Mouse (Mus musculus) telencephalon, adult 2 months (tissue): ENCODE measurements at regions not wholly inside any gene's neighbourhood (a gene's known extent, or its start where the extent isn't known, plus 50 kb on each side); places are given as distances from the start of the nearest gene placed in this dataset.
A peak's percentile ranks its signal among the peaks of the same experiment; 100 is the strongest.
"Not testable (repeated sequence)": the region's sequence is repeated elsewhere in the genome, so short reads cannot be mapped to it uniquely, and the experiment has no call there.

ENCODE experiments used
- DNase-seq: peaks from one replicate; pipeline ENCODE4 v3.0.0-alpha.2; 2011; ENCODE audit warnings: low read depth, low spot score

GRCm38 (mm10) chr4:81519151-81519550 lies 76.5 kb upstream of the Mpdz start:
- DNase-seq: not testable (repeated sequence)

GRCm38 (mm10) chr4:81514547-81514946 lies 71.9 kb upstream of the Mpdz start:
- no peak for DNase-seq

- DNase-seq: no peak
These were observed 69.8 kb upstream of the Mpdz start for GRCm38 (mm10) chr4:81512396-81512795.

- DNase-seq: no peak
These were observed 66.2 kb upstream of the Mpdz start for GRCm38 (mm10) chr4:81508776-81509175.

GRCm38 (mm10) chr4:81506841-81507240 lies 64.2 kb upstream of the Mpdz start:
- DNase-seq: no peak

- no peak for DNase-seq
These were observed 63.7 kb upstream of the Mpdz start for GRCm38 (mm10) chr4:81506306-81506705.

- no peak for DNase-seq
These were observed 62.5 kb upstream of the Mpdz start for GRCm38 (mm10) chr4:81505096-81505495.

- no peak for DNase-seq
These were observed 61.3 kb upstream of the Mpdz start for GRCm38 (mm10) chr4:81503941-81504340.

- DNase-seq: no peak
These were observed 59.2 kb upstream of the Mpdz start for GRCm38 (mm10) chr4:81501802-81502201.

GRCm38 (mm10) chr4:81498133-81498532 lies 55.5 kb upstream of the Mpdz start:
- DNase-seq: peak; percentile 41

- no peak for DNase-seq
These were observed 50.2 kb upstream of the Mpdz start for GRCm38 (mm10) chr4:81492811-81493210.
